Mouse (Mus musculus) heart, embryonic 11.5 days (tissue): ENCODE results near the gene Socs5. TPM values are rescaled to one million over a fixed set of nuclear protein-coding genes. Genes with fewer than 3 reads are reported as not detected.
A peak's percentile ranks its signal among the peaks of the same experiment; 100 is the strongest.

Experiments
- ATAC-seq: fragments of 200-750 bp; cut with Nextera tagmentation; replicated peaks from 2 replicates; pipeline ENCODE4 v1.8.0; 2017; ENCODE audit warnings: moderate library complexity; ENCODE audit not compliant: insufficient number of reproducible peaks, low FRiP score, low TSS enrichment
- H3K27ac ChIP-seq: fragments of 300-500 bp; sonication (generic); 2 replicates; pipeline ENCODE4 v1.5.1; 2014; ENCODE audit warnings: mild to moderate bottlenecking, low read depth, low read length
- H3K27me3 ChIP-seq: fragments of 300-500 bp; sonication (generic); 2 replicates; pipeline ENCODE4 v1.6.1; 2014; ENCODE audit warnings: mild to moderate bottlenecking, low read length, mixed read lengths; ENCODE audit not compliant: control insufficient read depth, insufficient read depth
- H3K36me3 ChIP-seq: fragments of 300-500 bp; sonication (generic); 2 replicates; pipeline ENCODE4 v1.6.1; 2014; ENCODE audit warnings: mild to moderate bottlenecking, low read length, moderate library complexity, mixed read lengths; ENCODE audit not compliant: control insufficient read depth, insufficient read depth
- H3K4me1 ChIP-seq: fragments of 300-500 bp; sonication (generic); 2 replicates; pipeline ENCODE4 v1.6.1; 2014; ENCODE audit warnings: low read length; ENCODE audit not compliant: control insufficient read depth, insufficient read depth
- H3K4me2 ChIP-seq: fragments of 300-500 bp; sonication (generic); 2 replicates; pipeline ENCODE4 v1.6.1; 2014; ENCODE audit warnings: mild to moderate bottlenecking, moderate library complexity
- H3K4me3 ChIP-seq: fragments of 300-500 bp; sonication (generic); 2 replicates; pipeline ENCODE4 v1.5.1; 2014; ENCODE audit warnings: low read depth, low read length
- H3K9ac ChIP-seq: fragments of 300-500 bp; sonication (generic); 2 replicates; pipeline ENCODE4 v1.6.1; 2014; ENCODE audit warnings: mild to moderate bottlenecking, low read depth, low read length, moderate library complexity
- H3K9me3 ChIP-seq: fragments of 300-500 bp; sonication (generic); replicated peaks from 2 replicates; pipeline ENCODE4 v1.6.1; 2016; ENCODE audit warnings: low read length; ENCODE audit not compliant: control insufficient read depth
- WGBS: fragments of 180-500 bp; shearing (Covaris S2); extraction: QIAGEN DNeasy Blood & Tissue Kit; methylation state at CpG from one replicate; pipeline ENCODE4 v1.1.7; 2014; ENCODE audit not compliant: insufficient replicate concordance; 5-methylcytosine and 5-hydroxymethylcytosine counted together
- polyA plus RNA-seq: library from polyadenylated mRNA; unstranded; fragments of >200 nt; fragmentation: Nextera tagmentation; extraction: Ambion mirVana; gene quantifications from 2 replicates; pipeline ENCODE4 v1.2.1, GENCODE M21; 2014

Socs5 gene
- polyA plus RNA-seq, 1 experiment from 2014 or later: 11.9 TPM

GRCm38 (mm10) chr17:87115615-87116014 is 8.1 kb downstream of the Socs5 start:
- no peak overlapping the region for H3K27ac ChIP-seq
- H3K36me3 ChIP-seq: no peaks in the 10 kb centered on the region
- H3K27me3 ChIP-seq: no peaks in the 10 kb centered on the region
- H3K4me1 ChIP-seq: 0 out of 2 replicates have a peak, but pooled peaks cover 4% of the 10 kb centered on the region
- ATAC-seq: no peak
- no peak overlapping the region for H3K4me3 ChIP-seq
- WGBS: 62% methylated on average over 6 of the region's 6 CpGs
- no peak overlapping the region for H3K9ac ChIP-seq
- no peaks in the 10 kb centered on the region for H3K9me3 ChIP-seq
- H3K4me2 ChIP-seq: no peak overlapping the region

GRCm38 (mm10) chr17:87118966-87119526 is 11.6 kb downstream of the Socs5 start:
- no peak overlapping the region for H3K4me3 ChIP-seq
- 75% methylated on average over 7 of the region's 7 CpGs for WGBS
- H3K9ac ChIP-seq: no peak overlapping the region
- no peaks in the 10 kb centered on the region for H3K27me3 ChIP-seq
- H3K4me1 ChIP-seq: no peaks in the 10 kb centered on the region
- H3K27ac ChIP-seq: no peak overlapping the region
- no peak overlapping the region for H3K4me2 ChIP-seq
- no peaks in the 10 kb centered on the region for H3K9me3 ChIP-seq
- no peaks in the 10 kb centered on the region; the same call in 1 of the 2 replicates for H3K36me3 ChIP-seq
- no peak for ATAC-seq

GRCm38 (mm10) chr17:87125344-87125743 is 17.9 kb downstream of the Socs5 start:
- no peak for ATAC-seq
- peak overlapping the region; percentile 63 for H3K4me2 ChIP-seq
- H3K9me3 ChIP-seq: no peaks in the 10 kb centered on the region
- H3K27me3 ChIP-seq: no peaks in the 10 kb centered on the region
- no peaks in the 10 kb centered on the region; the same call in 1 of the 2 replicates for H3K4me1 ChIP-seq
- 60% methylated on average over 24 of the region's 24 CpGs for WGBS
- H3K27ac ChIP-seq: peak overlapping the region; percentile 15; the same call in 1 of the 2 replicates
- peak overlapping the region; percentile 34; the same call in 1 of the 2 replicates for H3K9ac ChIP-seq
- H3K4me3 ChIP-seq: peak overlapping the region; percentile 27
- peaks cover 7% of the 10 kb centered on the region for H3K36me3 ChIP-seq

GRCm38 (mm10) chr17:87132258-87132657 is 24.8 kb downstream of the Socs5 start:
- H3K9ac ChIP-seq: no peak overlapping the region
- H3K27ac ChIP-seq: no peak overlapping the region
- peaks cover 3% of the 10 kb centered on the region; the same call in 1 of the 2 replicates for H3K36me3 ChIP-seq
- no peak overlapping the region for H3K4me3 ChIP-seq
- no peaks in the 10 kb centered on the region for H3K27me3 ChIP-seq
- H3K4me1 ChIP-seq: no peaks in the 10 kb centered on the region
- H3K4me2 ChIP-seq: no peak overlapping the region
- 83% methylated on average over 4 of the region's 4 CpGs for WGBS
- ATAC-seq: no peak
- no peaks in the 10 kb centered on the region for H3K9me3 ChIP-seq

- no peak for ATAC-seq
- Histone ChIP-seq H3K9ac (no peak overlapping the region), H3K27me3 (no peaks in the 10 kb centered on the region), H3K4me2 (peak overlapping the region; percentile 35; the same call in 1 of the 2 replicates), H3K9me3 (no peaks in the 10 kb centered on the region), H3K4me1 (no peaks in the 10 kb centered on the region), H3K27ac (no peak overlapping the region), H3K4me3 (no peak overlapping the region), H3K36me3 (peaks cover 3% of the 10 kb centered on the region; the same call in 1 of the 2 replicates)
- 67% methylated on average over 23 of the region's 23 CpGs for WGBS
Measured at GRCm38 (mm10) chr17:87133823-87134222, 26.3 kb downstream of the Socs5 start.

GRCm38 (mm10) chr17:87134631-87135030 is 27.2 kb downstream of the Socs5 start:
- no peak overlapping the region for H3K9ac ChIP-seq
- H3K9me3 ChIP-seq: no peaks in the 10 kb centered on the region
- H3K4me2 ChIP-seq: no peak overlapping the region
- no peaks in the 10 kb centered on the region for H3K4me1 ChIP-seq
- ATAC-seq: no peak
- 93% methylated on average over 24 of the region's 24 CpGs for WGBS
- H3K27me3 ChIP-seq: no peaks in the 10 kb centered on the region
- no peak overlapping the region for H3K4me3 ChIP-seq
- peaks cover 3% of the 10 kb centered on the region; the same call in 1 of the 2 replicates for H3K36me3 ChIP-seq
- no peak overlapping the region for H3K27ac ChIP-seq

- Histone ChIP-seq H3K27me3 (no peaks in the 10 kb centered on the region), H3K4me1 (no peaks in the 10 kb centered on the region), H3K27ac (no peak overlapping the region), H3K4me3 (no peak overlapping the region), H3K9ac (no peak overlapping the region), H3K9me3 (no peaks in the 10 kb centered on the region), H3K4me2 (no peak overlapping the region), H3K36me3 (peaks cover 3% of the 10 kb centered on the region; the same call in 1 of the 2 replicates)
- 88% methylated on average over 6 of the region's 6 CpGs for WGBS
- ATAC-seq: no peak
Measured at GRCm38 (mm10) chr17:87135741-87136140, 28.3 kb downstream of the Socs5 start.

- Histone ChIP-seq H3K27ac (no peak overlapping the region), H3K4me3 (no peak overlapping the region)
- WGBS: 77% methylated on average over 9 of the region's 9 CpGs
Measured at GRCm38 (mm10) chr17:87141188-87141935, 33.9 kb downstream of the Socs5 start.

More at GRCm38 (mm10) chr17:87141188-87141935, 33.9 kb downstream of the Socs5 start:
- Histone ChIP-seq H3K4me2 (no peak overlapping the region), H3K9ac (no peak overlapping the region), H3K27me3 (no peaks in the 10 kb centered on the region), H3K36me3 (no peaks in the 10 kb centered on the region), H3K4me1 (no peaks in the 10 kb centered on the region), H3K9me3 (peaks cover 3% of the 10 kb centered on the region; the same call in 1 of the 2 replicates)
- ATAC-seq: no peak
